Mouse (Mus musculus): Measurements from ENCODE around the gene Zfp273. TPM values are rescaled to one million over a fixed set of nuclear protein-coding genes. Genes with fewer than 3 reads are reported as not detected.
"Not testable (repeated sequence)": the region's sequence is repeated elsewhere in the genome, so short reads cannot be mapped to it uniquely, and the experiment has no call there.

Gene Zfp273
- total RNA-seq, 1 experiment from 2014 or later: 9.0 TPM

DNA sequence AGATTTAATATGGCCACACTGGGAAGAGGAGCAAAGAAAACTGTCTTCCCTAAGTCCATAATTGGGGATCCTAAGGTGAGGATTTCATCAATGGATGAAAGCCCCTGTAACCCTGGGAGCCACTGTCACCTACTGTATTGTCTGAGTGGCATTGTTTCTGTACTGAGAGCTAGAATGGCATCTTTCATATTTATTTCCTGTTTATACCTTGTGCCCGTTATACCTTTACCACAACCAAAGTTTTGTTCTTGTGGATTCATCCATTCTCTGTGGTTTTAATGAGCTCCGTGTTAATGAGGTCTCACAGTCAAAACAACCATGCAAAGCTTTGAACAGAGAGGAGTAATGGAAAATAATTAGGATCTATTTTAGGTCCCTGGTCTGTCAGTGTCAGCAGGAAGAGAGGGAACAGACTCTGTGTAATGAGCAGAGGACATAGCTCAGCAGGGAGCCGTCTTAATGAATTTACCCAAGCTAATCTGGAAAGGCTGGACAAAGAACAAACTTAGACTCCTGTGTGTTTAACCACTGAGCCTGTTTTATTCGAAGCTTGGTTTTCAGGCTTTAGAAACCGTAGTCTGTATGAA is 51.3 kb downstream of the Zfp273 start:
- no peak for ATAC-seq (replicated peaks; ENCODE audit: low read depth, poor library complexity, severe bottlenecking)

DNA sequence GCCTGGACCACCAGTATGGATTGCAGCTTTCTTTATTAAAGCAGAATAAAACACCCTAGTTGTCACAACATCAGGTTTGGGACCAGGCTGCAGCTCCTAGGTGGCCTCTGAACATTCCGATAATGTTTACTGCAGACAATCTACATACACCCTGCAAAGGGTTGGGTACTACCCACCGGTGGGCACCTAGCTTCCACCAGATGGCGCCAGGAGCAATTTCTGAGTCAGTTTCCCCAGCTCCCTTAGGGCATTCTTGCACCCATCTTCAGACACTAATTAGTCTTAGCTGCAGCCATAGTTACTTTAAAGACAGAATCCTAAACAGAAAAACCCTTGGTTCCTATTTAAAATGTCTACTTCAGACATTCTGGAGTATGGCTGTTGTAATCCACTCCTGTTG is 54.4 kb downstream of the Zfp273 start:
- ATAC-seq (replicated peaks; ENCODE audit: low read depth, poor library complexity, severe bottlenecking): no peak

DNA sequence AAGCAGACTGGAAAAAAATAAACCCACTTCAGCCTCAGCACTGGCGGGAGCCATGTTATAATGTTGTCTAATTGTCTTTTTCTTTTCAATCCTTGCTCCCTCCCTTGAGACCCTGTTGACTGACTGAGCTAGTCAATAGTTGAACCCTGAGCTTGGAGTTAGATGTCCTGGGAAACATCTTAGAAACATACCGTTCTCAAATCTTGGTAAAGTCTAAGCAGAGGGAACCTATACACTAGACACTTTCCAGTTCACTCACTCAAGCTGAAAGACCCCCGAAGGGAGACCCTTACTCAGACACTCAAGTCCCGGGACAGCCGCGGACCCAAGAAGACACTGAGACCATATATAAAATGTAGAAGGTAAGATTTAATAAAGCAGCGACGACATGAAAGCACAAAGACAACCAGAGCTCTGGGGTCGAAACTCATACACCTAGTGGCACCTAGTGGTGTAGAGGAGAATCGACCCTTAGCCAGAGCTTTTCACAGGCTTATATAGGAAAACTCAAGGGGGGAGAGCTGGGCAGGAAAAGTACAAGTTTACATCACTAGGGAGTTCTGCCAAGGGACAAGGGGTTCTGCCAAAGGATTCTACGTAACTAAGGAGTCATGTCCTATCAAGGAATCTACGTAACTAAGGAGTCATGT is 62.6 kb downstream of the Zfp273 start:
- not testable (repeated sequence) for ATAC-seq (replicated peaks; ENCODE audit: low read depth, poor library complexity, severe bottlenecking)

Other genes with a start within 250 kb of the Zfp273 start
- 27.2 and 27.6 TPM in 2 replicates for gene Zfp729b, start 204.0 kb upstream of the Zfp273 start, total RNA-seq (2017)
- not detected in 2 replicates for gene Gm49345, start 176.0 kb upstream of the Zfp273 start, total RNA-seq (2017)
- gene Zfp729a, start 175.9 kb upstream of the Zfp273 start, total RNA-seq (2017): 15.5 and 18.8 TPM in 2 replicates
- gene Zfp738, start 126.7 kb upstream of the Zfp273 start, total RNA-seq (2017): 25.2 and 26.0 TPM in 2 replicates
- 14.5 and 21.5 TPM in 2 replicates for gene Zfp65, start 84.6 kb upstream of the Zfp273 start, total RNA-seq (2017)
- gene Zfp85, start 58.5 kb upstream of the Zfp273 start, total RNA-seq (2017): 2.4 and 8.6 TPM in 2 replicates
- 3.0 and 3.2 TPM in 2 replicates for gene Zfp493, start 34.0 kb upstream of the Zfp273 start, total RNA-seq (2017)
- gene Gm10037, start 17.4 kb downstream of the Zfp273 start, total RNA-seq (2017): not detected in 2 replicates
- not detected in 2 replicates for gene BC048507, start 49.6 kb downstream of the Zfp273 start, total RNA-seq (2017)

Measured in common myeloid progenitor, adult 5-6 weeks (primary cell).